Mouse (Mus musculus): ENCODE measurements around the gene Rarb. TPM values are rescaled to one million over a fixed set of nuclear protein-coding genes. Genes with fewer than 3 reads are reported as not detected.
A peak's percentile ranks its signal among the peaks of the same experiment; 100 is the strongest.

The Rarb gene
- polyA plus RNA-seq, 1 experiment from 2014 or later, result 4.4 TPM

DNA sequence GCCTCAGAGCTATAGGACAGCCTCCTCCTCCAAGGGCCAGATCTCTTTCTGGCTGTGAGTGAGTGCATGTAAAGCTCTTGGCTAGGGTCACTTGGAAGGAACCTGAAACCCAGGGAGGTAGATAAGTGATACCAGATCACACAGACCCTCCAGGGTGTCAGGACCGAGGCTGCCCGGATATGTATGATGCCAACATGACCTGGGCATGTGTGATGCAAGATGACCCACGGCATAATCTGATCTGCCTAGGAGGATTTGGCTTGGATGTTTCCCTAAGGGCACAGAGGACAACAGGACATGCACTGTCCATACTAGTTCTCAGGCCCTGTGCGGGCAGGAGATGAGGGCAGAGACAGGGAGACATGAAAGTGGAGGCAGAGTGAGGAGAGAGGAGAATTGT, 374.1 kb downstream of the Rarb start:
- no peak overlapping the region for H3K9ac ChIP-seq (replicated peaks; ENCODE audit: low read depth)
- no peak overlapping the region for H3K4me2 ChIP-seq (replicated peaks; ENCODE audit: low read depth, low read length)
- H3K4me3 ChIP-seq (ENCODE audit: low read depth, low read length), result no peak overlapping the region
- TF ChIP-seq CTCF (IDR thresholded peaks at IDR 0.05), result no peak
- no peak for TF ChIP-seq EP300 (IDR thresholded peaks at IDR 0.05)
- H3K9me3 ChIP-seq (ENCODE audit: low read length), result no peaks in the 10 kb centered on the region
- no peak for ATAC-seq
- no peaks in the 10 kb centered on the region for H3K27me3 ChIP-seq (replicated peaks; ENCODE audit: insufficient read depth, low read length)
- 76% methylated on average over 4 of the region's 4 CpGs for WGBS
- H3K27ac ChIP-seq (ENCODE audit: low read length), result no peak overlapping the region
- no peak for DNase-seq (ENCODE audit: low spot score)
- no peaks in the 10 kb centered on the region for H3K36me3 ChIP-seq (ENCODE audit: insufficient read depth, low read length)
- no peaks in the 10 kb centered on the region for H3K4me1 ChIP-seq (ENCODE audit: insufficient read depth, low read depth, low read length)

DNA sequence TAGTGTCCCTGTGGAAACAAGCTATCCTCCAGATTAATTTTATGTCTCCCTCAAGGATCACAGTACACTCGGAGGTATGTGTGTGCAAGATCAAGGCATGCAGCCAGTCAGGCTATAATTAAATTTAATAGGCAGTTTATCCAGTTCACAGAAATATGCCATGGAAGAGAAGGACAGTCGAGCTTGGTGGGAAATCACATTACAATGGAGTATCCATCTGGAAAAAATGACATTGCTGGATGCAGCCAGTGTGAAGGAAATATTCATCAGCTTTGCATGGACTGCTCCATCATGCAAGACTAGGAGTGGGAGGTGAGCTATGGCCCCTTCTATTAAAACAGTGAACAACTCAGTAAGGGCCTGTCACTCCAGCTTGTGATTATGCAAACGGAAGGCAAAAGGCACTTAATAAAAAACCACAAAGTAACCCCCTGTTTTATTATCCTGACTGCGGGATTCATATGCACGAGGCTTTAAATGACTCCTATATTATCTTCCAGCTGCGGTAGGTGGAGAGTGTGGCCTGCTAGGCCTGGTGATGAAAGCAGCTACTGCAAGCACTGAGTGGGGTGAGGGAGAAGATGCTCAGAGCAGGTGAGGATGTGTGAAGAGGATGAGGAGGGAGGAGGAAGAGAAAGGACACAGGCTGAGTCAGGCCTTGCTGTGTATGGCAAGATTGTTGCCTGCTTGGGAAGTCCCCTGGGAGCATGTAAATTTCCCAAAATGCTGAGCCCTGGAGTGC, 379.4 kb downstream of the Rarb start:
- H3K36me3 ChIP-seq (ENCODE audit: insufficient read depth, low read length), result peaks cover 4% of the 10 kb centered on the region; the same call in 1 of the 2 replicates
- no peak overlapping the region for H3K9ac ChIP-seq (replicated peaks; ENCODE audit: low read depth)
- no peak for DNase-seq (ENCODE audit: low spot score)
- H3K27me3 ChIP-seq (replicated peaks; ENCODE audit: insufficient read depth, low read length), result no peaks in the 10 kb centered on the region
- H3K4me2 ChIP-seq (replicated peaks; ENCODE audit: low read depth, low read length), result no peak overlapping the region
- H3K27ac ChIP-seq (ENCODE audit: low read length), result no peak overlapping the region
- WGBS, result 78% methylated on average over 6 of the region's 6 CpGs
- ATAC-seq, result no peak
- H3K4me3 ChIP-seq (ENCODE audit: low read depth, low read length), result no peak overlapping the region
- H3K9me3 ChIP-seq (ENCODE audit: low read length), result no peaks in the 10 kb centered on the region
- H3K4me1 ChIP-seq (ENCODE audit: insufficient read depth, low read depth, low read length), result no peaks in the 10 kb centered on the region
- TF ChIP-seq EP300 (IDR thresholded peaks at IDR 0.05) (no peak), CTCF (IDR thresholded peaks at IDR 0.05) (no peak)

DNA sequence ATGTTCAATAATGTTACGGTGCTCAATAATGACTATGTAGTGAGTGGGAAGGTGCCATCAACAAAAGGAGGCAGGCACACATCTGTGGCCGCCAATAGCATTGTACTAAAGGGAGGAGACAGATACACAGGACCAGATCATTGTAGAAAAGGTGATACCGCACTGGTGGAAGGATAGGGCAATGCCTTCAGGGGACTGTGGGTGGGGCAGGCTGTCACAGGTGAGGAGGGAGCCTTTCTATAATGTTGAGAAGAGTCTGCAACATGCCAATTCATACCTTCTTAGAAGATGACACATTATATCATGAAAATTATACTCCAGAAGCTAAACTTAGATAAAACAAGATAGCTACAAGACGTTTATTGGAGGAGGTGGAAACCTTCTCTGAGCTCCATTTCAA, 381.6 kb downstream of the Rarb start:
- H3K36me3 ChIP-seq (ENCODE audit: insufficient read depth, low read length), result peaks cover 4% of the 10 kb centered on the region; the same call in 1 of the 2 replicates
- H3K27ac ChIP-seq (ENCODE audit: low read length), result no peak overlapping the region
- 86% methylated on average over 4 of the region's 4 CpGs for WGBS
- H3K9ac ChIP-seq (replicated peaks; ENCODE audit: low read depth), result no peak overlapping the region
- ATAC-seq, result no peak
- no peak overlapping the region for H3K4me2 ChIP-seq (replicated peaks; ENCODE audit: low read depth, low read length)
- no peaks in the 10 kb centered on the region for H3K27me3 ChIP-seq (replicated peaks; ENCODE audit: insufficient read depth, low read length)
- H3K4me1 ChIP-seq (ENCODE audit: insufficient read depth, low read depth, low read length), result no peaks in the 10 kb centered on the region
- TF ChIP-seq EP300 (IDR thresholded peaks at IDR 0.05) (no peak), CTCF (IDR thresholded peaks at IDR 0.05) (no peak)
- DNase-seq (ENCODE audit: low spot score), result no peak
- no peaks in the 10 kb centered on the region for H3K9me3 ChIP-seq (ENCODE audit: low read length)
- H3K4me3 ChIP-seq (ENCODE audit: low read depth, low read length), result no peak overlapping the region

DNA sequence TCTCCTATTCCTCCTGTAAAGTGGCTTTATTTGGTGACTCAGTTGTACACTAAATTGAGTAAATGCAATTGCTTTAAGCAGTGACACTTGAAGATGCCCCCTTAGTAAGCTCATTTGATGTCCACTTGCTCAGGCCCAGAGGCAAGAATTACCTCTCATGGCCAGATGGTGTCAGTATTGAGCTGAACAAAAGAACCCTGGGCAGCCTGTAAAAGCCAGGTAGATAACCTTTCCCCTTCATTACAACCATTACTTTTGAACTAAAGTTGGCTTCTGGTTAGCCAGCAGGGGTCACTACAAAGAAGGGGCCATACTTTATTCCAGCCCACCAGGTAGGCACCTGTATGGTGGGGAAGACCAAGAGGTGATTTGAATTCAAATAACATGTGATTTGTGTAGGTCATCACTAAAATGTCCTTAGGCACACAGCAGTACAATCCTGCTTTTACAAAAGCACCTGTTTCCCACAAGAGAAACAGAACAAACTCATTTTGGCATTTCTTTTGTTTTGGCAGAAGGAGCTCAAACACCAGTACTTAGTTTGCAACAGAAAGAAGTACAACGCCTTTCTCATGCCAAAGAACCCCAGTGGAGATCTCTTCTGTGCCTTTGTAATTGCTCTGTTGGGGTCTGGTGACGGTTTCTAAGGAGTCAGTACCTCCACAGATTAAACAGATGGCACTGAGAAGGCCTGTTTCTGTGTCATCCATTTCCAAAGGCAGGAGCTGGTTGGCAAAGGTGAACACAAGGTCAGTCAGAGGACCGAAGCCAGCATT, 384.4 kb downstream of the Rarb start:
- peak; percentile 64 for ATAC-seq
- TF ChIP-seq EP300 (IDR thresholded peaks at IDR 0.05) (no peak), CTCF (IDR thresholded peaks at IDR 0.05) (peak; percentile 89)
- H3K36me3 ChIP-seq (ENCODE audit: insufficient read depth, low read length), result peaks cover 8% of the 10 kb centered on the region; the same call in 1 of the 2 replicates
- peak; percentile 81 for DNase-seq (ENCODE audit: low spot score)
- no peak overlapping the region for H3K27ac ChIP-seq (ENCODE audit: low read length)
- H3K4me1 ChIP-seq (ENCODE audit: insufficient read depth, low read depth, low read length), result no peaks in the 10 kb centered on the region
- no peaks in the 10 kb centered on the region for H3K27me3 ChIP-seq (replicated peaks; ENCODE audit: insufficient read depth, low read length)
- H3K4me3 ChIP-seq (ENCODE audit: low read depth, low read length), result no peak overlapping the region
- WGBS, result 74% methylated on average over 3 of the region's 3 CpGs
- no peaks in the 10 kb centered on the region for H3K9me3 ChIP-seq (ENCODE audit: low read length)
- no peak overlapping the region for H3K9ac ChIP-seq (replicated peaks; ENCODE audit: low read depth)
- no peak overlapping the region for H3K4me2 ChIP-seq (replicated peaks; ENCODE audit: low read depth, low read length)

DNA sequence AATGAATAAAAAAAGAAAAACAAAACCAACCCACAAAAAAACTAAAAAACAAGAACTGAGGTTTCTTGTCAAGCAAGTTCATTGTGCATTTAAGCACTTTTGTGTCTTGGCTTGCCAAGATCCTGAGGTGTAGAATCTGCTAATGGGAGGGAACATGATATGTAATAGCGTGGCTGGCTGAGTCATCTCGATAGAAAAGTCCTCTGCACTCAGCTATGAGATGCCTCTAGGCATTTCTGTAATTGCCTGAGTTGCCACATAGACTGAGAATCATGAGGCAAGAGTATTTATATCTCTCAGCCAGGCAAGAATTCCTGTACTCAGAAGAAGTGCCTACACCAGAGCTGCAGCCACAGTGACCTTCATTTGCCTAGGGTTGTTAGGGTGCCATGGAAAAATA, 385.8 kb downstream of the Rarb start:
- DNase-seq (ENCODE audit: low spot score) (peak; percentile 40), ATAC-seq (peak; percentile 47; the same call in 1 of the 2 replicates)
- H3K9me3 ChIP-seq (ENCODE audit: low read length), result no peaks in the 10 kb centered on the region
- no peaks in the 10 kb centered on the region for H3K27me3 ChIP-seq (replicated peaks; ENCODE audit: insufficient read depth, low read length)
- H3K9ac ChIP-seq (replicated peaks; ENCODE audit: low read depth), result no peak overlapping the region
- no peak overlapping the region for H3K4me2 ChIP-seq (replicated peaks; ENCODE audit: low read depth, low read length)
- peaks cover 10% of the 10 kb centered on the region; the same call in 1 of the 2 replicates for H3K36me3 ChIP-seq (ENCODE audit: insufficient read depth, low read length)
- WGBS, result 57% methylated on average over 2 of the region's 2 CpGs
- H3K4me1 ChIP-seq (ENCODE audit: insufficient read depth, low read depth, low read length), result no peaks in the 10 kb centered on the region
- H3K4me3 ChIP-seq (ENCODE audit: low read depth, low read length), result no peak overlapping the region
- TF ChIP-seq EP300 (IDR thresholded peaks at IDR 0.05), result no peak
- TF ChIP-seq CTCF (IDR thresholded peaks at IDR 0.05), result no peak
- H3K27ac ChIP-seq (ENCODE audit: low read length), result no peak overlapping the region

DNA sequence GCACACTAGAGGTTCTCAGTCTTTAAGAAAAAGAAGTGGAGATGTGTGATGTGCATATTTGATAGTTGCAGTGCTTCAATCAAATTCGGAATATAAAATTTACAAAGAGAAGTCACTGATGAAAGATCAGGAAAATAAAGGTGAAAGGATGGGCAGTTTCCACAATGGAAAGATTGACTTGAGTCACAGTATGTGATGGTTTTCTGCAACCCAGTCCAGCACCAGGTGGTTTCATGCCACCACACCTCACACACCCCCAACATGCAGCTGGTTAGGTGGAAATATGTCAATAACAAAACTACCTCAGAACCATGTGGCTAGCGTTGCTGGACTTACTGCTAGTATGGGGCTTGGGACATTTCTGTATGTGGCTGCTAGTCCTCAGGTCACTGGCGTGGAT, 386.4 kb downstream of the Rarb start:
- no peaks in the 10 kb centered on the region for H3K27me3 ChIP-seq (replicated peaks; ENCODE audit: insufficient read depth, low read length)
- TF ChIP-seq EP300 (IDR thresholded peaks at IDR 0.05) (no peak), CTCF (IDR thresholded peaks at IDR 0.05) (no peak)
- H3K4me3 ChIP-seq (ENCODE audit: low read depth, low read length), result no peak overlapping the region
- no peak overlapping the region for H3K4me2 ChIP-seq (replicated peaks; ENCODE audit: low read depth, low read length)
- H3K27ac ChIP-seq (ENCODE audit: low read length), result no peak overlapping the region
- H3K9me3 ChIP-seq (ENCODE audit: low read length), result no peaks in the 10 kb centered on the region
- no peak overlapping the region for H3K9ac ChIP-seq (replicated peaks; ENCODE audit: low read depth)
- DNase-seq (ENCODE audit: low spot score) (no peak), ATAC-seq (no peak)
- no peaks in the 10 kb centered on the region for H3K4me1 ChIP-seq (ENCODE audit: insufficient read depth, low read depth, low read length)
- peaks cover 10% of the 10 kb centered on the region; the same call in 1 of the 2 replicates for H3K36me3 ChIP-seq (ENCODE audit: insufficient read depth, low read length)
- WGBS, result 75% methylated on average over 3 of the region's 3 CpGs
